Mouse (Mus musculus): ENCODE measurements at regions not wholly inside any gene's neighbourhood (a gene's known extent, or its start where the extent isn't known, plus 50 kb on each side); places are given as distances from the start of the nearest gene placed in this dataset.

DNA sequence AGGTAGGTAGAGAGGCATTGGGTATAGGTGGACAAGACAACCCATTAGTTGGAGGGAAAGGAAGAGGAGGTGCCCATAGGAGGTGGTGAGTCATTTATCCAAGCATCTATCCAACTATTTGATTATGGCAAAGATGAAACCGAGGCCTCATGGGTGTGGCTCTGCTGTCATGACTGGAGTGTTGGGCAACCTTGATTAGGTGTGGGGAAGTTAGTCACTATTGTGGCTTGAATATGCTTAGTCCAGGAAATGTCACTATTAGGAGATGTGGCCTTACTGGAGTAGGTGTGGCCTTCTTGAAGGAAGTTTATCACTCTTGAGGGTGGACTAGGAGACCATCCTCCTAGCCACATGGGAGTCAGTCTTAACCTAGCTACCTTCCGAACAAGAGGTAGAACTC, 281.2 kb upstream of the Rpl38 start:
- H3K27ac ChIP-seq (ENCODE audit: insufficient read depth, low read depth, low read length, poor library complexity, severe bottlenecking), result no peak overlapping the region
- in situ Hi-C loops (cut with MboI; ENCODE audit: low sequenced_read_pairs in 2 of 2, unreplicated experiment in 2 of 2), result no loop called here
- no peak overlapping the region for H3K4me3 ChIP-seq (ENCODE audit: insufficient read depth in 1 of 2, low read depth in 1 of 2, low read length in 2 of 2, poor library complexity in 1 of 2, severe bottlenecking in 1 of 2)
- DNase-seq (ENCODE audit: low read depth, low spot score), result no peak
- no peaks in the 10 kb centered on the region for H3K36me3 ChIP-seq (ENCODE audit: control insufficient read depth, insufficient read depth, low read length, poor library complexity, severe bottlenecking)
- TF ChIP-seq MAFK (IDR thresholded peaks at IDR 0.05; ENCODE audit: insufficient read depth, low read depth, low read length) (no peak), ZC3H11A (IDR thresholded peaks at IDR 0.05; ENCODE audit: borderline replicate concordance, low read depth, low read length) (no peak), HCFC1 (IDR thresholded peaks at IDR 0.05; ENCODE audit: borderline replicate concordance, insufficient read depth, low read length) (no peak), CHD2 (IDR thresholded peaks at IDR 0.05; ENCODE audit: low read depth, low read length) (no peak), ZNF384 (IDR thresholded peaks at IDR 0.05; ENCODE audit: low read depth, low read length) (no peak)
- no peak overlapping the region for H3K9ac ChIP-seq (ENCODE audit: insufficient read depth, low read depth, low read length, poor library complexity, severe bottlenecking)
- no peaks in the 10 kb centered on the region for H3K4me1 ChIP-seq (ENCODE audit: control insufficient read depth in 2 of 2, insufficient read depth in 2 of 2, low read length in 2 of 2, poor library complexity in 1 of 2)
- no peaks in the 10 kb centered on the region for H3K9me3 ChIP-seq (ENCODE audit: control insufficient read depth, insufficient read depth, low read depth, low read length)

DNA sequence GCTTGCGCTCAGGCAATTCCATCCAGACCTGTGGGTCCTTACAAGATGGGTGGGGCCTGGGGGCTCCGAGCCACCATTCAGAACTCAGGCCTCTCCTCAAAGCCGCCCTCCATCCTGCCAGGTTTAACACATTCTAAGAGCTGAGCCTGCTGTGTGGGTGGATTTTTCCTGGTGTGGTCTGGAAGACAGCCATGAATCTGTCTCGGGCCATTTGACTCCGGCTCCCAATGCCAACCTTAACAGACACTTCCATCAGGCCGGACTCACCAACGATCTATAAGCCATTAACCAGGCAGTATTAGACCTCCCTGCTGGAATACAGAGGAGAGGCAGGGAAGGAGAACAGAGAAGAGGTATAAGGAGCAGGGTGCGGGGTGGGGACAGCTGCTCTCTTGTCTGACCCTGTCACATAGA, 288.9 kb upstream of the Rpl38 start:
- TF ChIP-seq HCFC1 (IDR thresholded peaks at IDR 0.05; ENCODE audit: borderline replicate concordance, insufficient read depth, low read length), result no peak
- TF ChIP-seq ZNF384 (IDR thresholded peaks at IDR 0.05; ENCODE audit: low read depth, low read length), result no peak
- no peak for TF ChIP-seq ZC3H11A (IDR thresholded peaks at IDR 0.05; ENCODE audit: borderline replicate concordance, low read depth, low read length)
- TF ChIP-seq MAFK (IDR thresholded peaks at IDR 0.05; ENCODE audit: insufficient read depth, low read depth, low read length), result no peak
- no peak for TF ChIP-seq CHD2 (IDR thresholded peaks at IDR 0.05; ENCODE audit: low read depth, low read length)
- in situ Hi-C loops (cut with MboI; ENCODE audit: low sequenced_read_pairs in 2 of 2, unreplicated experiment in 2 of 2), result no loop called here
- Histone ChIP-seq H3K9ac (ENCODE audit: insufficient read depth, low read depth, low read length, poor library complexity, severe bottlenecking) (no peak overlapping the region), H3K9me3 (ENCODE audit: control insufficient read depth, insufficient read depth, low read depth, low read length) (no peaks in the 10 kb centered on the region), H3K36me3 (ENCODE audit: control insufficient read depth, insufficient read depth, low read length, poor library complexity, severe bottlenecking) (no peaks in the 10 kb centered on the region), H3K27ac (ENCODE audit: insufficient read depth, low read depth, low read length, poor library complexity, severe bottlenecking) (no peak overlapping the region), H3K4me1 (ENCODE audit: control insufficient read depth in 2 of 2, insufficient read depth in 2 of 2, low read length in 2 of 2, poor library complexity in 1 of 2) (no peaks in the 10 kb centered on the region), H3K4me3 (ENCODE audit: insufficient read depth in 1 of 2, low read depth in 1 of 2, low read length in 2 of 2, poor library complexity in 1 of 2, severe bottlenecking in 1 of 2) (no peak overlapping the region)
- no peak for DNase-seq (ENCODE audit: low read depth, low spot score)

DNA sequence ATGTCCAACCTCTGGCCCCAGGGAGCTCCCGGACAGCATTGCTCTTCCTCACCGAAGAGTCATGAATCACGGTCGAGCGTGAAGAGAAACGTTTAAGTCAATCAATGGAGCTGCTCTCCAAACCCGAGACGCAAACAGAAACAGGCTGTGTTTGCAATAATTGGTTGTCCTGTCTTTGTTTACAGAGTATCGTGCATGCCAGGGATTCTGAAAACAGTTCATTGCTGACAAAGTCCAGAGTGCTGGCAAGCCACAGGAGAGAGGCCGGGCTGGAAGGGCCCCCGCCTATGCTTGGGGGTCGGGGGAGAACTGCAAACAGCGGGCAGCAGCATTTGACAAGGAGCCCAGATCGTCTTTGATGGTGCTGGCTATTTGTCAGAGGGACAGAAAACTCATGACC, 292.4 kb upstream of the Rpl38 start:
- in situ Hi-C loops (cut with MboI; ENCODE audit: low sequenced_read_pairs in 2 of 2, unreplicated experiment in 2 of 2), result no loop called here
- Histone ChIP-seq H3K27ac (ENCODE audit: insufficient read depth, low read depth, low read length, poor library complexity, severe bottlenecking) (no peak overlapping the region), H3K9me3 (ENCODE audit: control insufficient read depth, insufficient read depth, low read depth, low read length) (no peaks in the 10 kb centered on the region), H3K9ac (ENCODE audit: insufficient read depth, low read depth, low read length, poor library complexity, severe bottlenecking) (no peak overlapping the region), H3K4me1 (ENCODE audit: control insufficient read depth in 2 of 2, insufficient read depth in 2 of 2, low read length in 2 of 2, poor library complexity in 1 of 2) (no peaks in the 10 kb centered on the region), H3K36me3 (ENCODE audit: control insufficient read depth, insufficient read depth, low read length, poor library complexity, severe bottlenecking) (no peaks in the 10 kb centered on the region), H3K4me3 (ENCODE audit: insufficient read depth in 1 of 2, low read depth in 1 of 2, low read length in 2 of 2, poor library complexity in 1 of 2, severe bottlenecking in 1 of 2) (no peak overlapping the region)
- TF ChIP-seq MAFK (IDR thresholded peaks at IDR 0.05; ENCODE audit: insufficient read depth, low read depth, low read length), result no peak
- no peak for TF ChIP-seq HCFC1 (IDR thresholded peaks at IDR 0.05; ENCODE audit: borderline replicate concordance, insufficient read depth, low read length)
- no peak for TF ChIP-seq ZNF384 (IDR thresholded peaks at IDR 0.05; ENCODE audit: low read depth, low read length)
- no peak for TF ChIP-seq ZC3H11A (IDR thresholded peaks at IDR 0.05; ENCODE audit: borderline replicate concordance, low read depth, low read length)
- no peak for DNase-seq (ENCODE audit: low read depth, low spot score)

DNA sequence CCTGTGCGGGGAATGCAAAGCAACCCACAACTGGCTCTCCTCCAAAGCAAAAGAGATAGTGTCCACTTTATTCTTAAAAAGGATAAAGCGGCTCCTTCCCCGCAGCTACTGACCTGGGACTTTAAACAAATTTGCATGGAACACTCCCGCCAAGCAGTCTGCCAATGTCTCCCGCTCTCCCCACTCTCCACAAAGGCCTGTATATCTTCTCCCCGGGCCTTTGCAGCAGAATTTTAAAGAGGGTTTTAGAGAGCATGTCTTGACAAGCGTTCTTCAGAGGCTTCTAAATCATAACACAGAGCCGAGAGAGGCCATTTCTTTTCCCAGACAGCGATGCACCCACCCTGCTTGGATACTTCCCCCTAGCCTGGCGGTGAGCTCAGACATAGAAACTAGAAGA, 297.6 kb upstream of the Rpl38 start:
- no peak overlapping the region for H3K27ac ChIP-seq (ENCODE audit: insufficient read depth, low read depth, low read length, poor library complexity, severe bottlenecking)
- no peaks in the 10 kb centered on the region for H3K4me1 ChIP-seq (ENCODE audit: control insufficient read depth in 2 of 2, insufficient read depth in 2 of 2, low read length in 2 of 2, poor library complexity in 1 of 2)
- H3K9me3 ChIP-seq (ENCODE audit: control insufficient read depth, insufficient read depth, low read depth, low read length), result no peaks in the 10 kb centered on the region
- TF ChIP-seq MAFK (IDR thresholded peaks at IDR 0.05; ENCODE audit: insufficient read depth, low read depth, low read length) (no peak), ZNF384 (IDR thresholded peaks at IDR 0.05; ENCODE audit: low read depth, low read length) (no peak), HCFC1 (IDR thresholded peaks at IDR 0.05; ENCODE audit: borderline replicate concordance, insufficient read depth, low read length) (no peak), ZC3H11A (IDR thresholded peaks at IDR 0.05; ENCODE audit: borderline replicate concordance, low read depth, low read length) (no peak), CHD2 (IDR thresholded peaks at IDR 0.05; ENCODE audit: low read depth, low read length) (no peak)
- in situ Hi-C loops (cut with MboI; ENCODE audit: low sequenced_read_pairs in 2 of 2, unreplicated experiment in 2 of 2), result no loop called here
- no peaks in the 10 kb centered on the region for H3K36me3 ChIP-seq (ENCODE audit: control insufficient read depth, insufficient read depth, low read length, poor library complexity, severe bottlenecking)
- DNase-seq (ENCODE audit: low read depth, low spot score), result no peak
- H3K9ac ChIP-seq (ENCODE audit: insufficient read depth, low read depth, low read length, poor library complexity, severe bottlenecking), result no peak overlapping the region
- no peak overlapping the region for H3K4me3 ChIP-seq (ENCODE audit: insufficient read depth in 1 of 2, low read depth in 1 of 2, low read length in 2 of 2, poor library complexity in 1 of 2, severe bottlenecking in 1 of 2)

DNA sequence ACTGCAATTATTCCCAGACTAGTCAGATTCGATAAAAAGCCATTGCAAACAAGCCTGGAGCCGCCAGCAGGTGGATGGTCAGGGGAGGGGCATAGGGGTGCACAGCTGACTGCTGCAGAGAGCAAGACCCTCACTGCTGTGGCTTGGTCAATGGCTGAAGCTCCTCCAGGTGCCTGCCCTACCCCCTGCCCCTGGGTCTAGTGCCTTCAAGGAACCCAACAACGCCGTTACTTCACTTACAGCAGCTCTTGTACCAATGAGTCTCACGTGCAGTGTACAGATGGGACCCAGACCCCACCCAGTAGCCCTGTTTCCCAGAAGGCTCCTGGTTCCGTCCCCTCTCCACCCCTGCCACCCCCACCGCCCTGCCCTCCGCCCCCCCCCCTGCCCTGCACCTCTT, 300.5 kb upstream of the Rpl38 start:
- Histone ChIP-seq H3K27ac (ENCODE audit: insufficient read depth, low read depth, low read length, poor library complexity, severe bottlenecking) (no peak overlapping the region), H3K9me3 (ENCODE audit: control insufficient read depth, insufficient read depth, low read depth, low read length) (no peaks in the 10 kb centered on the region), H3K36me3 (ENCODE audit: control insufficient read depth, insufficient read depth, low read length, poor library complexity, severe bottlenecking) (no peaks in the 10 kb centered on the region), H3K4me3 (ENCODE audit: insufficient read depth in 1 of 2, low read depth in 1 of 2, low read length in 2 of 2, poor library complexity in 1 of 2, severe bottlenecking in 1 of 2) (no peak overlapping the region), H3K9ac (ENCODE audit: insufficient read depth, low read depth, low read length, poor library complexity, severe bottlenecking) (no peak overlapping the region), H3K4me1 (ENCODE audit: control insufficient read depth in 2 of 2, insufficient read depth in 2 of 2, low read length in 2 of 2, poor library complexity in 1 of 2) (no peaks in the 10 kb centered on the region)
- TF ChIP-seq MAFK (IDR thresholded peaks at IDR 0.05; ENCODE audit: insufficient read depth, low read depth, low read length) (no peak), ZC3H11A (IDR thresholded peaks at IDR 0.05; ENCODE audit: borderline replicate concordance, low read depth, low read length) (no peak), HCFC1 (IDR thresholded peaks at IDR 0.05; ENCODE audit: borderline replicate concordance, insufficient read depth, low read length) (no peak), ZNF384 (IDR thresholded peaks at IDR 0.05; ENCODE audit: low read depth, low read length) (no peak), CHD2 (IDR thresholded peaks at IDR 0.05; ENCODE audit: low read depth, low read length) (no peak)
- in situ Hi-C loops (cut with MboI; ENCODE audit: low sequenced_read_pairs in 2 of 2, unreplicated experiment in 2 of 2), result no loop called here
- no peak for DNase-seq (ENCODE audit: low read depth, low spot score)

Measured in ES-E14 (cell line).